Mouse (Mus musculus): ENCODE results near the gene Sparcl1. TPM values are rescaled to one million over a fixed set of nuclear protein-coding genes. Genes with fewer than 3 reads are reported as not detected.

Sparcl1 gene
- polyA plus RNA-seq, 1 experiment from 2014 or later: 18.2 TPM

GRCm38 (mm10) chr5:104085366-104085765, 28.2 kb downstream of the Sparcl1 start:
- Histone ChIP-seq H3K9ac (ENCODE audit: low read depth, low read length) (no peak overlapping the region), H3K4me2 (no peak overlapping the region), H3K4me3 (ENCODE audit: low read depth, low read length) (no peak overlapping the region), H3K27me3 (ENCODE audit: control insufficient read depth, insufficient read depth, low read length) (no peaks in the 10 kb centered on the region), H3K36me3 (ENCODE audit: control insufficient read depth, insufficient read depth, low read length) (no peaks in the 10 kb centered on the region), H3K4me1 (ENCODE audit: control insufficient read depth, insufficient read depth, low read length) (no peaks in the 10 kb centered on the region), H3K9me3 (replicated peaks; ENCODE audit: control insufficient read depth, low read length) (0 out of 2 replicates have a peak, but pooled peaks cover 2% of the 10 kb centered on the region), H3K27ac (ENCODE audit: low read depth, low read length) (no peak overlapping the region)
- 84% methylated on average over 9 of the region's 9 CpGs for WGBS (ENCODE audit: insufficient replicate concordance)
- ATAC-seq (replicated peaks; ENCODE audit: insufficient number of reproducible peaks, low FRiP score, low TSS enrichment): no peak

- Histone ChIP-seq H3K36me3 (ENCODE audit: control insufficient read depth, insufficient read depth, low read length) (no peaks in the 10 kb centered on the region), H3K4me2 (no peak overlapping the region), H3K27ac (ENCODE audit: low read depth, low read length) (no peak overlapping the region), H3K9me3 (replicated peaks; ENCODE audit: control insufficient read depth, low read length) (no peaks in the 10 kb centered on the region), H3K27me3 (ENCODE audit: control insufficient read depth, insufficient read depth, low read length) (no peaks in the 10 kb centered on the region), H3K9ac (ENCODE audit: low read depth, low read length) (no peak overlapping the region), H3K4me3 (ENCODE audit: low read depth, low read length) (no peak overlapping the region), H3K4me1 (ENCODE audit: control insufficient read depth, insufficient read depth, low read length) (no peaks in the 10 kb centered on the region; the same call in 1 of the 2 replicates)
- WGBS (ENCODE audit: insufficient replicate concordance): 82% methylated on average over 6 of the region's 6 CpGs
- no peak for ATAC-seq (replicated peaks; ENCODE audit: insufficient number of reproducible peaks, low FRiP score, low TSS enrichment)
Measured at GRCm38 (mm10) chr5:104080736-104081135, 32.8 kb downstream of the Sparcl1 start.

- Histone ChIP-seq H3K36me3 (ENCODE audit: control insufficient read depth, insufficient read depth, low read length) (no peaks in the 10 kb centered on the region), H3K27me3 (ENCODE audit: control insufficient read depth, insufficient read depth, low read length) (no peaks in the 10 kb centered on the region), H3K9ac (ENCODE audit: low read depth, low read length) (no peak within 1 kb of the TSS), H3K9me3 (replicated peaks; ENCODE audit: control insufficient read depth, low read length) (no peaks in the 10 kb centered on the region), H3K27ac (ENCODE audit: low read depth, low read length) (no peak within 1 kb of the TSS), H3K4me3 (ENCODE audit: low read depth, low read length) (no peak within 1 kb of the TSS), H3K4me2 (no peak within 1 kb of the TSS), H3K4me1 (ENCODE audit: control insufficient read depth, insufficient read depth, low read length) (peaks cover 4% of the 10 kb centered on the region; the same call in 1 of the 2 replicates)
- 84% methylated on average over 7 of the region's 7 CpGs for WGBS (ENCODE audit: insufficient replicate concordance)
- ATAC-seq (replicated peaks; ENCODE audit: insufficient number of reproducible peaks, low FRiP score, low TSS enrichment): no peak
Measured at GRCm38 (mm10) chr5:104077508-104077907, 36.0 kb downstream of the Sparcl1 start, which contains the start of gene Gm17660. Gene Gm17660 (minus strand): TSS chr5:104077608.

DNA sequence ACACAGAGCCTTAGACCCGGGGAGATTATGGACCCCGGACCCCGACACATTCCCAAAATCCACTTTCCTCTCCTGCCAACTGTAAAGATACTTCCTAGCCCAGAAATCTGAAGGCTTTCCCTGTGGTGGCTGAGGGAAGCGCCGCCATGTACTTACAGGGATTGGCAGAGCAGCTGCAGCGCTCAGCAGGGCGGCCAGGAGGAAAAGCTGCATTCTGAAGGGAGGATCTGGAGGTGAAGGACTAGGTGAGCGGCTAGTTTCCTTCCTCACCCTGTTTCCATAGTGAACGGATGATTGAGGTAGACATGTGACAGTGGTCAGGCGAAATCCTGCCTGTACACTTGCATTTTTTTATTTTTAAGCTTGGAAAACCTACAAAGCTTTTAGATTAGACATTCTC, 37.2 kb downstream of the Sparcl1 start:
- no peaks in the 10 kb centered on the region for H3K9me3 ChIP-seq (replicated peaks; ENCODE audit: control insufficient read depth, low read length)
- H3K4me1 ChIP-seq (ENCODE audit: control insufficient read depth, insufficient read depth, low read length): peaks cover 6% of the 10 kb centered on the region; the same call in 1 of the 2 replicates
- no peak overlapping the region for H3K27ac ChIP-seq (ENCODE audit: low read depth, low read length)
- H3K9ac ChIP-seq (ENCODE audit: low read depth, low read length): no peak overlapping the region
- ATAC-seq (replicated peaks; ENCODE audit: insufficient number of reproducible peaks, low FRiP score, low TSS enrichment): no peak
- no peak overlapping the region for H3K4me3 ChIP-seq (ENCODE audit: low read depth, low read length)
- WGBS (ENCODE audit: insufficient replicate concordance): 19% methylated on average over 10 of the region's 10 CpGs
- H3K4me2 ChIP-seq: no peak overlapping the region
- no peaks in the 10 kb centered on the region for H3K27me3 ChIP-seq (ENCODE audit: control insufficient read depth, insufficient read depth, low read length)
- H3K36me3 ChIP-seq (ENCODE audit: control insufficient read depth, insufficient read depth, low read length): no peaks in the 10 kb centered on the region

DNA sequence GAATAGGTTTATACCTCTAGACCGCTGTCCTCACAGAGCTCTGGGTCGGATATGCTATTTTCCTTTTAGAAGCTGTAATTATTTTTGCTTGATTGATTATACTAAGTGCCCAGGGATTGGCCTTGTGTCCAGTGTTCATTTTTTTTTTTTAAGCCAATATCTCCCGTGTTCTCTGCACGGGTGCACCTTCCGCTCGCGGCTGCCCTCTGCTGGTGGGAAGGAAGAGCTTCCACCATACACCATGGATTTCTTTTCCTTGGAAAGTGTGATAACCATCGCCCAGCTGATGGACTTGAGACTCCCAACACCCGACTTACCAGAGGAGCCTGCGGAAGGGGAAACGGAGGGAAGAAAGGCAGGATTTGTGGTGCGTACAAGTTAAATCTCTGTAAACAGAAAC, 39.1 kb downstream of the Sparcl1 start:
- Histone ChIP-seq H3K9ac (ENCODE audit: low read depth, low read length) (no peak overlapping the region), H3K4me1 (ENCODE audit: control insufficient read depth, insufficient read depth, low read length) (peaks cover 6% of the 10 kb centered on the region; the same call in 1 of the 2 replicates), H3K27ac (ENCODE audit: low read depth, low read length) (no peak overlapping the region), H3K4me2 (peak overlapping the region; percentile 30), H3K4me3 (ENCODE audit: low read depth, low read length) (no peak overlapping the region), H3K9me3 (replicated peaks; ENCODE audit: control insufficient read depth, low read length) (no peaks in the 10 kb centered on the region), H3K36me3 (ENCODE audit: control insufficient read depth, insufficient read depth, low read length) (no peaks in the 10 kb centered on the region), H3K27me3 (ENCODE audit: control insufficient read depth, insufficient read depth, low read length) (no peaks in the 10 kb centered on the region)
- no peak for ATAC-seq (replicated peaks; ENCODE audit: insufficient number of reproducible peaks, low FRiP score, low TSS enrichment)
- WGBS (ENCODE audit: insufficient replicate concordance): 18% methylated on average over 12 of the region's 12 CpGs

GRCm38 (mm10) chr5:104073602-104074001, 39.9 kb downstream of the Sparcl1 start:
- 81% methylated on average over 5 of the region's 5 CpGs for WGBS (ENCODE audit: insufficient replicate concordance)

GRCm38 (mm10) chr5:104072272-104072886, 41.2 kb downstream of the Sparcl1 start:
- H3K4me2 ChIP-seq: 0 out of 2 replicates have a peak overlapping the region, but pooled peaks have one; percentile 19
- H3K4me3 ChIP-seq (ENCODE audit: low read depth, low read length): no peak overlapping the region
- H3K4me1 ChIP-seq (ENCODE audit: control insufficient read depth, insufficient read depth, low read length): peaks cover 6% of the 10 kb centered on the region; the same call in 1 of the 2 replicates
- no peaks in the 10 kb centered on the region for H3K27me3 ChIP-seq (ENCODE audit: control insufficient read depth, insufficient read depth, low read length)
- H3K9me3 ChIP-seq (replicated peaks; ENCODE audit: control insufficient read depth, low read length): no peaks in the 10 kb centered on the region
- H3K9ac ChIP-seq (ENCODE audit: low read depth, low read length): no peak overlapping the region
- peak; percentile 91 for ATAC-seq (replicated peaks; ENCODE audit: insufficient number of reproducible peaks, low FRiP score, low TSS enrichment)
- 23% methylated on average over 6 of the region's 8 CpGs for WGBS (ENCODE audit: insufficient replicate concordance)
- no peaks in the 10 kb centered on the region for H3K36me3 ChIP-seq (ENCODE audit: control insufficient read depth, insufficient read depth, low read length)
- peak overlapping the region; percentile 73 for H3K27ac ChIP-seq (ENCODE audit: low read depth, low read length)

More at GRCm38 (mm10) chr5:104073602-104074001, 39.9 kb downstream of the Sparcl1 start:
- H3K36me3 ChIP-seq (ENCODE audit: control insufficient read depth, insufficient read depth, low read length): no peaks in the 10 kb centered on the region
- H3K4me2 ChIP-seq: no peak overlapping the region
- no peak overlapping the region for H3K4me3 ChIP-seq (ENCODE audit: low read depth, low read length)
- H3K27me3 ChIP-seq (ENCODE audit: control insufficient read depth, insufficient read depth, low read length): no peaks in the 10 kb centered on the region
- peak; percentile 87 for ATAC-seq (replicated peaks; ENCODE audit: insufficient number of reproducible peaks, low FRiP score, low TSS enrichment)
- H3K27ac ChIP-seq (ENCODE audit: low read depth, low read length): no peak overlapping the region
- no peak overlapping the region for H3K9ac ChIP-seq (ENCODE audit: low read depth, low read length)
- no peaks in the 10 kb centered on the region for H3K9me3 ChIP-seq (replicated peaks; ENCODE audit: control insufficient read depth, low read length)
- peaks cover 6% of the 10 kb centered on the region; the same call in 1 of the 2 replicates for H3K4me1 ChIP-seq (ENCODE audit: control insufficient read depth, insufficient read depth, low read length)

DNA sequence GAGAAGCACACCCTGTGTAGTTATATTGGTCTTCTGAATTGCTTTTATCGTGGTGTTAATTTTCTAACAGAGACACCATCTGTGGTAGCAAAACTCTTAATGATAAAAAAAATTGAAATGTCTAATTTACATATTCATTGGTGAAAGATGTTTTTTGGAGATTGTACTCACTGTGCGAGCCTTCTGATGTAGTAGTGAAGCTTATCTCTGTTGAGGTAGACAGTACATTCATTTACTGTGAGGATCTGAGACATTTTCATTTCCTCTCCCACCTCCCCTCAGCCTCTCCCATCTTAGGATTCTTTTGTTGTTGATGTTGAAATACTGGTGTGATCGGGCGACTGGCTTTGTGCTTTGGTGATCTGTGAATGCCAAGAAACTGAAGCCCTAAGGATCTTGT, 42.5 kb downstream of the Sparcl1 start:
- no peak overlapping the region for H3K27ac ChIP-seq (ENCODE audit: low read depth, low read length)
- no peak overlapping the region for H3K4me3 ChIP-seq (ENCODE audit: low read depth, low read length)
- no peaks in the 10 kb centered on the region for H3K9me3 ChIP-seq (replicated peaks; ENCODE audit: control insufficient read depth, low read length)
- H3K4me1 ChIP-seq (ENCODE audit: control insufficient read depth, insufficient read depth, low read length): peaks cover 6% of the 10 kb centered on the region; the same call in 1 of the 2 replicates
- no peak for ATAC-seq (replicated peaks; ENCODE audit: insufficient number of reproducible peaks, low FRiP score, low TSS enrichment)
- H3K36me3 ChIP-seq (ENCODE audit: control insufficient read depth, insufficient read depth, low read length): no peaks in the 10 kb centered on the region
- 70% methylated on average over 4 of the region's 4 CpGs for WGBS (ENCODE audit: insufficient replicate concordance)
- no peak overlapping the region for H3K4me2 ChIP-seq
- H3K9ac ChIP-seq (ENCODE audit: low read depth, low read length): no peak overlapping the region
- H3K27me3 ChIP-seq (ENCODE audit: control insufficient read depth, insufficient read depth, low read length): no peaks in the 10 kb centered on the region

DNA sequence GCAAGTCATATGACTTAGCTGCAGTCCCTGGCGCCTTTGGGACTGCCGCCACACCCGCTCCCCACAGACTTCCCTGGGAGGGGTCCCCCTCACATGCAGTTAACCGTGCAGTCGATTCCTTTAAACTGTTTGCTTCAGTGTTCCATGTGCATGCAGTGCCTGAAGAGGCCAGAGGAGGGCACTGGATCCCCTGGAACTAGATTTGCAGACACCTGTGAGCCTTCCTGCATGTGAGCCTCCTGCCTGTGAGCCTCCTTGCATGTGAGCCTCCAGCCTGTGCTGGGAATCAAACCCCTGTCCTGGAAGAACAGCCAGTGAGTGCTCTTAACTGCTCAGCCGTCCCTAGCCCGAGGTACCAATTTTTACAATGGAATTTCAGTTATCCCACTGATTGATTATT, 44.8 kb downstream of the Sparcl1 start:
- H3K4me2 ChIP-seq: no peak overlapping the region
- peaks cover 4% of the 10 kb centered on the region for H3K36me3 ChIP-seq (ENCODE audit: control insufficient read depth, insufficient read depth, low read length)
- ATAC-seq (replicated peaks; ENCODE audit: insufficient number of reproducible peaks, low FRiP score, low TSS enrichment): no peak

More for the DNA sequence above, 44.8 kb downstream of the Sparcl1 start:
- H3K27ac ChIP-seq (ENCODE audit: low read depth, low read length): no peak overlapping the region
- H3K4me1 ChIP-seq (ENCODE audit: control insufficient read depth, insufficient read depth, low read length): peaks cover 6% of the 10 kb centered on the region; the same call in 1 of the 2 replicates
- H3K4me3 ChIP-seq (ENCODE audit: low read depth, low read length): no peak overlapping the region
- WGBS (ENCODE audit: insufficient replicate concordance): 83% methylated on average over 7 of the region's 7 CpGs
- H3K9me3 ChIP-seq (replicated peaks; ENCODE audit: control insufficient read depth, low read length): no peaks in the 10 kb centered on the region
- no peaks in the 10 kb centered on the region for H3K27me3 ChIP-seq (ENCODE audit: control insufficient read depth, insufficient read depth, low read length)
- H3K9ac ChIP-seq (ENCODE audit: low read depth, low read length): no peak overlapping the region
